Mouse (Mus musculus) cerebellum, adult 2 months (tissue): ENCODE measurements around the gene Gtpbp2. TPM values are rescaled to one million over a fixed set of nuclear protein-coding genes. Genes with fewer than 3 reads are reported as not detected.

Experiments used
- DNase-seq, 2 experiments: peaks; one replicate each; pipeline ENCODE4 v3.0.0; 2021
- H3K27ac ChIP-seq: fragments of 200-500 bp; 2 replicates; pipeline ENCODE4 v1.5.1; 2012; ENCODE audit warnings: low read length, control low read depth, inconsistent platforms; ENCODE audit not compliant: insufficient read depth
- H3K27me3 ChIP-seq: fragments of 200-500 bp; 2 replicates; pipeline ENCODE4 v1.6.1; 2012; ENCODE audit warnings: inconsistent platforms, mild to moderate bottlenecking, low read length, moderate library complexity; ENCODE audit not compliant: control insufficient read depth, insufficient read depth
- H3K4me1 ChIP-seq: fragments of 200-500 bp; 2 replicates; pipeline ENCODE4 v1.6.1; 2011; ENCODE audit warnings: low read length; ENCODE audit not compliant: control insufficient read depth, insufficient read depth
- H3K4me3 ChIP-seq: fragments of 200-500 bp; replicated peaks from 2 replicates; pipeline ENCODE3; 2011; ENCODE audit warnings: mild to moderate bottlenecking, low read depth, low read length, control low read depth; ENCODE audit not compliant: insufficient read depth
- CTCF ChIP-seq: fragments of 200-500 bp; IDR thresholded peaks from 2 replicates; pipeline ENCODE4 v1.5.1; 2011; ENCODE audit warnings: low read depth, mild to moderate bottlenecking, control low read depth, low read length, moderate library complexity, borderline replicate concordance; ENCODE audit not compliant: insufficient read depth
- POLR2A ChIP-seq: fragments of 200-500 bp; IDR thresholded peaks from 2 replicates; pipeline ENCODE4 v1.6.1; 2011; ENCODE audit warnings: low read length, control low read depth, borderline replicate concordance; ENCODE audit not compliant: insufficient read depth
- WGBS: fragments of 180-500 bp; shearing (Covaris S2); methylation state at CpG from one replicate; pipeline ENCODE4 v1.1.7; 2018; 5-methylcytosine and 5-hydroxymethylcytosine counted together
- polyA plus RNA-seq: library from polyadenylated mRNA; depleted of rRNA; stranded (reverse); fragments of >200 nt; gene quantifications from 2 replicates; pipeline ENCODE4 v1.2.3, GENCODE M21; 2012

The Gtpbp2 gene
- polyA plus RNA-seq, 1 experiment: 194 TPM

DNA sequence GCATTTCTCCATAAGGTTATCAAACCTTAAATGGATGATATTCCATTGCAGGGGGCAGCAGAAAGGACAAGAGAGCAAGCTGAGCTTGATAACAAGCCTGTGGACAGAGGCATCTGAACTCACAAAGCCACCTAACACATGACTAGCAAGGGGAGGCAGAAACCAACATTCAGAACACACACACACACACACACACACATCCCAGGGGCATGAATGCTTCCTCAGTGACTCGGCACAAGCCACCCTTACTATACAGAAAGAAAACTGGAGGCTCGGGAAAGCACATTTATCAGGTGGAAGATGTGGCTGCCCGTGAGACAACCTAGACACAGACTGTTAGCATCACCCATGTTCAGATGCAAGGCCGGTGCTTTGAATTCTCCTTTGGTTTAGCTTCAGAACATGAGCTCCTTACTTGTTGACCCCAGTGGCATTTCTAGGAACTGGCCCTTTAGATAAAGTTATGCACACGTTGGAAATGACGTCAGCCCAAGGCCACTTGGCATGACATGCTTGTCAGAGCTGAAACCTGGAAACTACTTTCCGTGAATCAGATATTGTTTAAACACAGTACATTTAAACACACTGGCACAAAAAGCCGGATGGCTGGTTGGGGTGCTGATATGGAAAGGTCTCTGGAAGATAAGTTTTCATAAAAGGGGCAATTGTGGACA lies 22.1 kb upstream of the Gtpbp2 start:
- no peaks in the 10 kb centered on the region for H3K27me3 ChIP-seq
- H3K27ac ChIP-seq: no peak overlapping the region
- 79% methylated on average over 8 of the region's 8 CpGs for WGBS
- H3K4me3 ChIP-seq: no peak overlapping the region
- no peaks in the 10 kb centered on the region for H3K4me1 ChIP-seq
- DNase-seq: no peak
- TF ChIP-seq POLR2A (no peak), CTCF (no peak)

DNA sequence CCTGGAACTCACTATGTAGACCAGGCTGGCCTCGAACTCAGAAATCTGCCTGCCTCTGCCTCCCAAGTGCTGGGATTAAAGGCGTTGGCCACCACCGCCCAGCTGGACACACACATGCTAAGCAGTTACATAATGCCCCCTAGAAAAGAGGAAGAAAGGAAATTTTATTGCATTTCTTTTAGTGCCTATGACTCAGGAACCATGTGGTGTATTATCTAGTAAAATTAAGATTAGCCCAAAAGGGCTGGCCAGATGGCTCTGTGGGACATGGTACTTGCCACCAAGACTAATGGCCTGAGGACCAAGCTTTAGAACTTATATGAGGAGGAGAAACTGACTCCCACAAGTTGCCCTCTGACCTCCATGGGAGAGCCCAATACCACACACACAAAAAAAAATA lies 21.0 kb upstream of the Gtpbp2 start:
- DNase-seq: no peak
- no peaks in the 10 kb centered on the region; the same call in 1 of the 2 replicates for H3K4me1 ChIP-seq
- TF ChIP-seq CTCF: no peak
- TF ChIP-seq POLR2A: no peak
- no peaks in the 10 kb centered on the region for H3K27me3 ChIP-seq
- WGBS: 92% methylated on average over 3 of the region's 3 CpGs
- no peak overlapping the region for H3K27ac ChIP-seq
- H3K4me3 ChIP-seq: no peak overlapping the region

DNA sequence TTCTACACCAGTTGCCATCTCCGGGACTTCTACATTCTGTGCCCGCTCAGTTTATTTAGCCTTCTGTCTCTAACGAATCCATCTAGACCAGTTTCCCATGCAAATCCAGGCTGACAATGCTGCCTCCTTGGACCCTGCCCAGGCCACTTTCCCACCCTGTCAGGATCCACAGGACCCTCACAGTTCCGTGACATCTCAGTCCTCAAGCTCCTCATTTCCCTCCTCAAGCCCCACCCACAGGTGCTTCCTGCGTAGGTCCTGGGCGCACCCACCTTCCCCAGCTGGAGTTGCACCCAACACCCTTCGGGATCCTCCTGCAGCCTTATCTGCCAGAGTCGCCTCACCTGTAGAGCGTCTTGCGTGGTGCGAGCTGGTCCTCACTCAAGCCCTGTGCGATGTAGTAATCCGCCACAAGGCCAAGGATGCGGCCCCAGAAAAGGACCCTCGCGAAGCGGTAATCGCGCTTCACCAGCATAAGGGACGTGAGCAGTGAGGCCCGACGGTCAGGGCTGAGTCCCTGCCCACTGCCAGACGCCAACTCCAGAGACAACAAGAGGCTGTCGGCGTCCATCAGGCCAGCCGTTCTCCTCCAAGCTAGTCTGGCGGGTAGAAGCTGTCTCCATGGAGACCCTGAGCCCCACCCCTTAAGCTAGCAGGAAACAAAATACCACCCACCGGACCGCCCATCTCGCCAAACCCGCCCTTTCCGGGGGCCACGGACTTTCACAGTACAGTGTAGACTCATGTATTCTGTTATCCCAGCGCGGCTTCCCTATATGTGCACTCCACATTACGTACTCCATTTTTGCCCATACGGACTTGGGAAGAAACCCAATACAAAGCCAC lies 17.0 kb upstream of the Gtpbp2 start, which contains the start of gene Rsph9:
Gene Rsph9 (minus strand): TSS at position 639 of the 846 bp plus-strand sequence.
- WGBS: 21% methylated on average over 37 of the region's 37 CpGs
- Histone ChIP-seq H3K4me3 (peak within 1 kb of the TSS; percentile 39), H3K27ac (no peak within 1 kb of the TSS), H3K27me3 (no peaks in the 10 kb centered on the region), H3K4me1 (no peaks in the 10 kb centered on the region; the same call in 1 of the 2 replicates)
- no peak for DNase-seq
- TF ChIP-seq CTCF: no peak
- no peak for TF ChIP-seq POLR2A

DNA sequence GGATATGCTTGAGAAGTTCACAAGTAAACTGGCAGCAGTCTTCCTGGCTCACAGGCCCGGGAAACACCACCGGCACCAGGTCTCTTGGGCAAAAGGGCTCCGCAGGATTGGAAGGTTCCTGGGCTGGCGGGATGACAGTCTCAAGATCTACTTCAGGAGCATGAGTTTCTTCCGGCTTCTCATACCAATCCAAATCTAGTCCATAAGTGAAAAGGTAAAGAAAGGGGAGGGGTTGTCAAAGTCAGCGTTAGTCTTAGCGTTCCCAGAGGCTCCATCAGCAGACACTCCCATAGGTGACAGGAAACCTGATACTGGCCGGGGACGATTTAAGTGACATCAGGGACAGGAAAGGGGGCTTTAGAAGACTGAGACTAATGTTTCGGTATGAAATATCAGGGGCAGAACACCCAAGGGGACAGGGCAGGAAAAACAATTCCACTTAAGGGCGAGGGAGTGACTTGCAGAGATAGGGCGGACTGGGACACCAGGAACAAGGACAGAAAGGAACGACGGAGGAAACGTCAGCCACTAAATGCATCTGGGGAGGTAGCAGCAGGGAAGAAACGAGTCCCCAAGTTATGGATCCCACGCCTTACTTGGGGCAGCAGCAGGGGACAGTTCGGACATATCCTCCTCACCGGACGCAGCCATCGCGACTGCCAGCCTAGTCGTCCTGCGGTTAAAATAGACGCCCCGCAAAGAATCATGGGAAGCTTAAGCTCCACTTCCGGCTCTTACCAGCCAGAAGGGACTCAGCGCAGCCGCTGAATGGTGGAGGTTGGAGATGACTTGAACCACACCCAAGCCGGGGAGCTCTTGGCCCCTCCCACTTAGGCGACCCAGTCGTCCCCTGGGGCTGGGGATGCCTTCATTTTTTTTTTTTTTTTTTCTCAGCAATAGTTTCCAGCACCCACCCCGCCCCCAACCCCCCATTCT lies 7.7 kb upstream of the Gtpbp2 start, which contains the start of gene Mad2l1bp:
Gene Mad2l1bp (minus strand): TSS at position 707 of the 936 bp plus-strand sequence.
- H3K27me3 ChIP-seq: no peaks in the 10 kb centered on the region
- no peak for TF ChIP-seq CTCF
- TF ChIP-seq POLR2A: peak; percentile 95
- WGBS: 2% methylated on average over 33 of the region's 33 CpGs
- H3K27ac ChIP-seq: peak within 1 kb of the TSS; percentile 89
- H3K4me3 ChIP-seq: peak within 1 kb of the TSS; percentile 100
- DNase-seq: peak; percentile 83 to 90
- no peaks in the 10 kb centered on the region for H3K4me1 ChIP-seq

DNA sequence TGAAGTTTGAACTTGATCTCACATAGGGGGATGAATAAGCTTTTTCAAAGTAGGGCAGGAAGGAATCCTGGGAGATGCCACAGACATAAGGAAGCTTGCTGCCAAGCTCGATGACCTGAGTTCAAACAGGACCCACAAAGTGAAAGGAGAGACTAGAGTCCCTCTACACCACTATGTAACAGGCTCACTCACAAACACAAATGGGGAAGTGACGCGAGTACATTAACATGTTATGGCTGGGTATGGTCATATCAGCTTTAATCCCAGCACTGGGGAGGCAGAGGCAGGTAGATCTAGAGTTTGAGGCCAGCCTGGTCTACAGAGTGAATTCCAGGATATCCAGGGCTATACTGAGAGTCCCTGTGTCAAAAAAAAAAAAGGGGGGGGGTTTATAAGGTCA lies 6.5 kb upstream of the Gtpbp2 start:
- 94% methylated on average over 3 of the region's 3 CpGs for WGBS
- Histone ChIP-seq H3K27ac (no peak overlapping the region), H3K4me1 (no peaks in the 10 kb centered on the region), H3K27me3 (no peaks in the 10 kb centered on the region), H3K4me3 (no peak overlapping the region)
- TF ChIP-seq POLR2A (no peak), CTCF (no peak)
- no peak for DNase-seq

DNA sequence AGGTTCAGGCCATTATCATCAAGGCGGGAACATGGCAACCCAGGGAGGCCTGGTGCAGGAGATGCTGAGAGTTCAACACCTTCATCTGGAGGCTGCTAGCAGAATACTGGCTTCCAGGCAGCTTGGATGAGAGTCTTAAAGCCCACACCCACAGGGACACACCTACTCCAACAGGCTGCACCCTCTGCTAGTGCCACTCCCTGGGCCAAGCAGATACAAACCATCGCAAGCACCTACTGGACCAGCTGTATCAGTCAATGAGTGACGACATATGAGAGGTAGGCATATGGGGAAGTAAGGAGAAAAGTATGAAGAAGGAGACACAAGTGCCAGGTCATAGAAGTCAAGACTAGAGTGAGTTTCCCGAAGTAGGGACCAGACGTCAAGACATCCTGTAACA lies 4.2 kb upstream of the Gtpbp2 start:
- H3K4me3 ChIP-seq: no peak overlapping the region
- WGBS: 86% methylated on average over 5 of the region's 5 CpGs
- no peak overlapping the region for H3K27ac ChIP-seq
- TF ChIP-seq CTCF (no peak), POLR2A (no peak)
- H3K27me3 ChIP-seq: no peaks in the 10 kb centered on the region
- H3K4me1 ChIP-seq: peaks cover 2% of the 10 kb centered on the region; the same call in 1 of the 2 replicates
- no peak for DNase-seq

DNA sequence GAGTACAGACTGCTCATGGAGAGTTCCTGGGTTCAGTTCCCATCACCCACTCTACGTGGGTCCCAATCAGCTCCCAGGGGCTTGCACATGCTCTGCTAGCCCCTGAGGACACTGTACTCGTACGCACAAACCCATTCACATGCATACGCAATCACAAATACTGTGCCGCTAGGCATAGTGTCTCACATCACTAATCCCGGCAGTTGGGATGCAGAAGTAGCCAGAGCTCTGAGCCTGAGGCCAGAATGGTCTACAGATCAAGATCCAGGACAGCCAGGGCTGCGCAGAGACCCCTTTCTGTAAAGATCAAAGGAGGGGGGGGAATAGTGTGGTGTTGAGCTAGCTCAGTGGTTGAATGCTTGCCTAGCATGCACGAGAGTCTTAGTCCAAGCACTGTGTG lies 3.7 kb upstream of the Gtpbp2 start:
- Histone ChIP-seq H3K27ac (no peak overlapping the region), H3K4me3 (no peak overlapping the region), H3K4me1 (peaks cover 4% of the 10 kb centered on the region; the same call in 1 of the 2 replicates), H3K27me3 (no peaks in the 10 kb centered on the region)
- TF ChIP-seq POLR2A (no peak), CTCF (no peak)
- WGBS: 85% methylated on average over 8 of the region's 8 CpGs
- no peak for DNase-seq

DNA sequence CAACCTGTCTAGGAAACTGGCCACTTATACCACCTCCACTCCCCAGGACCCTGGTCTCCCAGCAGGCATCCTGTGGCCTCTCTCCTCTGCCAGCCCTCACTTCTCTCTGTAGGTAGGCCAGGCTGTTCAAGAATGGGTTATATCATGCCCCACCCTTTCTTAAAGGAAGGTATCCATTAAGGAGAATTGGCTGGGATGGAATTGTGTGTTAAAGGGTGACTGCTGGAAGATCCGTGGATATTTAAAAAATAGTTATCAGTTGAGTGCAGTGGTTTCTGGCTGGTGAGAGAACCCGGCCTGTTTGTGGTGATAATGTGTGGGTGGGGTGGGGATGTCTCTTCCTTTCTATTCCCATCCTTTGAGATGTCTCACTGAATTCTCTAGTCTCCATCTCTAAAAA lies 1.6 kb upstream of the Gtpbp2 start:
- no peaks in the 10 kb centered on the region for H3K27me3 ChIP-seq
- no peak for DNase-seq
- H3K27ac ChIP-seq: no peak overlapping the region
- no peak for TF ChIP-seq POLR2A
- no peak for TF ChIP-seq CTCF
- peaks cover 10% of the 10 kb centered on the region for H3K4me1 ChIP-seq
- no peak overlapping the region for H3K4me3 ChIP-seq
- 76% methylated on average over 2 of the region's 2 CpGs for whole genome bisulfite sequencing
